Mouse (Mus musculus) forebrain, embryonic 13.5 days (tissue): ENCODE results near the gene Sim2. TPM values are rescaled to one million over a fixed set of nuclear protein-coding genes. Genes with fewer than 3 reads are reported as not detected.

ENCODE experiments used
- ATAC-seq: fragments of 200-750 bp; cut with Nextera tagmentation; 2 replicates; pipeline ENCODE4 v1.8.0; 2017
- H3K27ac ChIP-seq: fragments of 300-500 bp; sonication (generic); 2 replicates; pipeline ENCODE4 v1.5.1; 2015; ENCODE audit warnings: inconsistent platforms, mild to moderate bottlenecking, moderate library complexity
- H3K27me3 ChIP-seq: fragments of 300-500 bp; sonication (generic); 2 replicates; pipeline ENCODE4 v1.6.1; 2015; ENCODE audit warnings: mild to moderate bottlenecking, inconsistent platforms
- H3K36me3 ChIP-seq: fragments of 300-500 bp; sonication (generic); 2 replicates; pipeline ENCODE4 v1.6.1; 2015; ENCODE audit warnings: mild to moderate bottlenecking, inconsistent platforms; ENCODE audit not compliant: poor library complexity, severe bottlenecking
- H3K4me1 ChIP-seq: fragments of 300-500 bp; sonication (generic); 2 replicates; pipeline ENCODE4 v1.6.1; 2015; ENCODE audit warnings: inconsistent platforms
- H3K4me2 ChIP-seq: fragments of 300-500 bp; sonication (generic); 2 replicates; pipeline ENCODE4 v1.6.1; 2015; ENCODE audit warnings: inconsistent platforms, mild to moderate bottlenecking, moderate library complexity
- H3K4me3 ChIP-seq: fragments of 300-500 bp; sonication (generic); 2 replicates; pipeline ENCODE4 v1.5.1; 2015; ENCODE audit warnings: mild to moderate bottlenecking, inconsistent platforms
- H3K9ac ChIP-seq: fragments of 300-500 bp; sonication (generic); 2 replicates; pipeline ENCODE4 v1.6.1; 2015; ENCODE audit warnings: mild to moderate bottlenecking, inconsistent platforms
- H3K9me3 ChIP-seq: fragments of 300-500 bp; sonication (generic); replicated peaks from 2 replicates; pipeline ENCODE4 v1.6.1; 2016; ENCODE audit warnings: inconsistent platforms
- WGBS: fragments of 180-500 bp; shearing (Covaris S2); methylation state at CpG from one replicate; pipeline ENCODE4 v1.1.7; 2015; 5-methylcytosine and 5-hydroxymethylcytosine counted together
- polyA plus RNA-seq: library from polyadenylated mRNA; unstranded; fragments of >200 nt; fragmentation: Nextera tagmentation; extraction: Ambion mirVana; gene quantifications from 2 replicates; pipeline ENCODE4 v1.2.1, GENCODE M21; 2015

The Sim2 gene
- polyA plus RNA-seq, 1 experiment from 2014 or later: 0.12 TPM

GRCm38 (mm10) chr16:94088819-94089692 lies 4.3 kb downstream of the Sim2 start:
- no peak overlapping the region for H3K4me2 ChIP-seq
- H3K9me3 ChIP-seq: no peaks in the 10 kb centered on the region
- H3K27me3 ChIP-seq: peaks cover 99% of the 10 kb centered on the region
- peaks cover 26% of the 10 kb centered on the region for H3K4me1 ChIP-seq
- ATAC-seq: no peak
- 5% methylated on average over 14 of the region's 14 CpGs for WGBS
- no peak overlapping the region for H3K4me3 ChIP-seq
- no peaks in the 10 kb centered on the region for H3K36me3 ChIP-seq
- H3K27ac ChIP-seq: no peak overlapping the region
- H3K9ac ChIP-seq: no peak overlapping the region

- WGBS: under 1% methylated on average over 12 of the region's 12 CpGs
- peaks cover 96% of the 10 kb centered on the region for H3K27me3 ChIP-seq
- no peaks in the 10 kb centered on the region for H3K9me3 ChIP-seq
- no peaks in the 10 kb centered on the region for H3K36me3 ChIP-seq
- no peak overlapping the region for H3K4me2 ChIP-seq
- H3K4me1 ChIP-seq: 0 out of 2 replicates have a peak, but pooled peaks cover 3% of the 10 kb centered on the region
- H3K27ac ChIP-seq: no peak overlapping the region
- ATAC-seq: no peak
- H3K4me3 ChIP-seq: no peak overlapping the region
- H3K9ac ChIP-seq: no peak overlapping the region
These were observed 7.9 kb downstream of the Sim2 start for GRCm38 (mm10) chr16:94092511-94093150.

- no peaks in the 10 kb centered on the region for H3K36me3 ChIP-seq
- peaks cover 7% of the 10 kb centered on the region; the same call in 1 of the 2 replicates for H3K4me1 ChIP-seq
- peaks cover 96% of the 10 kb centered on the region for H3K27me3 ChIP-seq
- H3K9ac ChIP-seq: no peak overlapping the region
- under 1% methylated on average over 24 of the region's 24 CpGs for WGBS
- no peak for ATAC-seq
- H3K27ac ChIP-seq: no peak overlapping the region
- no peaks in the 10 kb centered on the region for H3K9me3 ChIP-seq
- H3K4me3 ChIP-seq: no peak overlapping the region
- H3K4me2 ChIP-seq: no peak overlapping the region
These were observed 8.6 kb downstream of the Sim2 start for GRCm38 (mm10) chr16:94093151-94093863.

GRCm38 (mm10) chr16:94094251-94095108 lies 9.7 kb downstream of the Sim2 start:
- Histone ChIP-seq H3K27ac (no peak overlapping the region), H3K4me2 (no peak overlapping the region), H3K9ac (no peak overlapping the region), H3K4me3 (no peak overlapping the region), H3K36me3 (no peaks in the 10 kb centered on the region), H3K9me3 (no peaks in the 10 kb centered on the region), H3K4me1 (peaks cover 7% of the 10 kb centered on the region; the same call in 1 of the 2 replicates), H3K27me3 (peaks cover 96% of the 10 kb centered on the region)
- WGBS: under 1% methylated on average over 47 of the region's 48 CpGs
- ATAC-seq: no peak

DNA sequence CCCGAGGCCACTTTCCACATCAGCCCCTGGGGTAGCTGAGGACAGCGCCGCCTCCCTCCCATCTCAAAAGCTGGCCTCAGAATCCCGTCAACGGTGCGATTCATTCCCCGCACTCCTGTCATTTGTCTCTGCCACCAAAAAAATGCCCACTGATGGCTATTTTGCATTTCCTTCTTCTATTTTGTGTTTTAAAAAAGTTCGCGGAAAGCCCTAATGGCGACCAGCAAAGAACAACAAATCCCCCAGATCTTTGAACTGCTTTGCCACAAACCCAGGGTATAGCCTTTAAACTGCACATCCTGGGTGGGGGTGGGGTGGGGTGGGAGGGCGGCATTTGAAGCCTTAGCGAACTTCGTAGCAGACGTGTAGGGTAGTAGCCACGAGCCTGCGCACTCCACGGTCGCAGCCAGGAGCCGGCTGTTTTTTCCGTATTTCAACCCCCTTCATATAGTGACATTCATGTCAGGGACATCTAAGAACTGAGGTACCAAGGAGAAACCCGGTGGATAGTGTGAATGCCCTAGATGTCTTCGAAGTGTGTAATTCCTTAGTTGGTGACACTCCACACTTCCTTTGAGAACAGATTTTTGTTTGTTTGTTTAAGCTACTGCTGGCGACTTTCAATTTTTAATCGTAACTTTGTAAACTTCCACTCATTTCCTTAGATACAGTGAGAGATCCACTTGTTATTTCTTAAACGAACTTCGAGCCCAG lies 10.5 kb downstream of the Sim2 start:
- H3K36me3 ChIP-seq: no peaks in the 10 kb centered on the region
- H3K9ac ChIP-seq: no peak overlapping the region
- peaks cover 7% of the 10 kb centered on the region; the same call in 1 of the 2 replicates for H3K4me1 ChIP-seq
- H3K27me3 ChIP-seq: peaks cover 96% of the 10 kb centered on the region
- H3K4me2 ChIP-seq: no peak overlapping the region
- WGBS: 1% methylated on average over 26 of the region's 26 CpGs
- no peak for ATAC-seq
- H3K9me3 ChIP-seq: no peaks in the 10 kb centered on the region
- H3K4me3 ChIP-seq: no peak overlapping the region
- no peak overlapping the region for H3K27ac ChIP-seq

DNA sequence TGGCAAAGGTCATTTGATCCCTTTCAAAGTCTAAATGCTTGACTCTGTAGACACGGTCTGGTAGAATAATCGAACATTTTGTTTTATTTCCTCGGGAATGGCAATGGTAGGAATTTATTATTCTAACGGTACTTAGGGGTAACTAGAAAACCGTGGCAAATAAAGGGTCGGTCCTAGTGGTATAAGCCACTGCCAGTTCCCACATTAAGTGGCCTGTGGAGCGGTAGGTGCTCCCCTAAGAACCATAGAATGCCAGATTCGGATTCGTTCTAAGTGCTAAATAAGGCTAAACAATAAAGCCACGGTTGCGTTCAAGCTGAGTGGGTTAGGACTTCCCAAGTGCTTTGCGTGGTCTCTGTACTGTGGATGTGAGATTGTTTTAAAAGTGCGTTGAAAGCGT lies 11.7 kb downstream of the Sim2 start:
- no peak overlapping the region for H3K27ac ChIP-seq
- H3K9ac ChIP-seq: no peak overlapping the region
- H3K4me3 ChIP-seq: no peak overlapping the region
- ATAC-seq: no peak
- peaks cover 92% of the 10 kb centered on the region for H3K27me3 ChIP-seq
- H3K36me3 ChIP-seq: no peaks in the 10 kb centered on the region
- 2% methylated on average over 14 of the region's 14 CpGs for WGBS
- no peak overlapping the region for H3K4me2 ChIP-seq
- H3K9me3 ChIP-seq: no peaks in the 10 kb centered on the region
- H3K4me1 ChIP-seq: peaks cover 7% of the 10 kb centered on the region; the same call in 1 of the 2 replicates

DNA sequence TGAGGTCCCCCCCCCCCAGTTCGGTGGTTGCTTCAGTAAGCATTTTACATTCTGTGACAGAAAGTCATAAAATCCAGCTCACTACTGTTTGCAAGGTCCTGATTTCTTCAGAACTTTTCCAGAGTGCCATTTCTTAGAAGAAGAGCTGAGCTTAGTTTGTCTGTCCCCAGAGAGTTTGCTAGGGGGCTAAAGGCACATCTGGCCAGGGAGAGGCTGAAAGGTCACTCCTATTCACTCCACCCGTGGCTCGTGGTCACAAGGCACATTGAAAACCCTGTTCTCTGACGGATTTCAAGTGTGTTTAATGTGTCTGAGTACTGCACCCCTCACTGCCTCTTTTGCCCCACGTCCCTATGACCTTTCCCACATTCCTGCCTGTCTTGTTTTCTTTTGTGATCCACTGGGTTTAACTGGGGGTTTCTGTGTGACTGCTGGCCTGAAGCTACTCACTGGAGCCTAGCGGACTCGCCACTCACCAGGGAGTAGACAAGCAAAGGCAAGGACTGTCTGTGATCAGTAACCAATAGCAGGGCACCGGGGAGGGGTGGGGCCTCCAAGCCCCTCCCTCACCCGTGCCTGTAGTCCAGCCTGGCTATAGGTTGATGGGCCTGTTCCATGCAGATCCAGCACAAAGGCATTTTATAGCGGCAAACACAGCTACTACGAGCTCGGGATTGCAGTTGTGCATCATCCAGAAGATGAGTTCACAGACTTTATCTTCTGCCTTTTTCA lies 13.2 kb downstream of the Sim2 start:
- Histone ChIP-seq H3K9me3 (no peaks in the 10 kb centered on the region), H3K4me1 (peaks cover 7% of the 10 kb centered on the region; the same call in 1 of the 2 replicates), H3K36me3 (no peaks in the 10 kb centered on the region), H3K4me2 (no peak overlapping the region), H3K27me3 (peaks cover 83% of the 10 kb centered on the region), H3K4me3 (no peak overlapping the region), H3K9ac (no peak overlapping the region), H3K27ac (no peak overlapping the region)
- 5% methylated on average over 12 of the region's 12 CpGs for WGBS
- no peak for ATAC-seq

DNA sequence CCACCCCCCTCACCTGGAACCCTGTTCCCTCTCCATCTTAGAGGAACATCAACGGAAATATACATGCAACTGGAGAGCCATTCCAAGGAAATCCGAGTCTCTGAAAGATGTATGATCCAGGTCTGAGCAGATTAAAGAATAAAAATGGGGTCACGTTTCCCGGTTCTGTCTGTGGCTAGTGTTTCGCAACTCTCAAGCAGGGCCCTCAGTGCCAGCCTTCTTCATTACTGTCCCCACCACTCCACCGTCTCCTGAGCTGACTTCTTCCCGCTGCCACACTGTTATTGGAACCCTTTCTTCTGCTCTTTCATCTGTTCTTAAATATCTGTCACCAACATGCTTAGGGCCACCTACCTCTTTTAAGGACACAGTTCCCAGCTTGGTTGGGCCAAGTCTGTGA lies 28.4 kb downstream of the Sim2 start:
- Histone ChIP-seq H3K4me1 (0 out of 2 replicates have a peak, but pooled peaks cover 6% of the 10 kb centered on the region), H3K4me2 (no peak overlapping the region), H3K9ac (no peak overlapping the region), H3K27me3 (peaks cover 31% of the 10 kb centered on the region), H3K9me3 (no peaks in the 10 kb centered on the region), H3K36me3 (no peaks in the 10 kb centered on the region), H3K4me3 (no peak overlapping the region), H3K27ac (no peak overlapping the region)
- 87% methylated on average over 7 of the region's 7 CpGs for WGBS
- no peak for ATAC-seq

DNA sequence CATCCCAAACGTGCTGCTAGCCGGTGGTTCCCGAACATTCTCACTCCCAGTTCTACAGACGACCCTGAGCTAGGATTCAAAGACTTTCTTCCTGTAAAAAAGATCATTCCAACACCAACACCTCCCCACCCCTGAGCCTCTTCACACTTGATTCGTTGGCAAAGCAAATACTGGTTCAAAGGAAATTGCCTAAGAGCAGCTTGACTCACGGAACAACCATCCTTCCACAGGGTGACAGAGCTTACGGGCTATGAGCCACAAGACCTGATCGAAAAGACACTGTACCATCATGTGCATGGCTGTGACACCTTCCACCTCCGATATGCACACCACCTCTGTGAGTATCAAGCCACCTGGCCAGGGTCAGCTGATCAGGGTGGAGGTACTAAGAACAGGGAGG lies 30.0 kb downstream of the Sim2 start:
- Histone ChIP-seq H3K27ac (no peak overlapping the region), H3K27me3 (peaks cover 38% of the 10 kb centered on the region), H3K36me3 (no peaks in the 10 kb centered on the region), H3K4me3 (no peak overlapping the region), H3K4me2 (no peak overlapping the region), H3K9me3 (no peaks in the 10 kb centered on the region), H3K9ac (no peak overlapping the region), H3K4me1 (0 out of 2 replicates have a peak, but pooled peaks cover 6% of the 10 kb centered on the region)
- ATAC-seq: no peak
- 85% methylated on average over 9 of the region's 9 CpGs for WGBS

DNA sequence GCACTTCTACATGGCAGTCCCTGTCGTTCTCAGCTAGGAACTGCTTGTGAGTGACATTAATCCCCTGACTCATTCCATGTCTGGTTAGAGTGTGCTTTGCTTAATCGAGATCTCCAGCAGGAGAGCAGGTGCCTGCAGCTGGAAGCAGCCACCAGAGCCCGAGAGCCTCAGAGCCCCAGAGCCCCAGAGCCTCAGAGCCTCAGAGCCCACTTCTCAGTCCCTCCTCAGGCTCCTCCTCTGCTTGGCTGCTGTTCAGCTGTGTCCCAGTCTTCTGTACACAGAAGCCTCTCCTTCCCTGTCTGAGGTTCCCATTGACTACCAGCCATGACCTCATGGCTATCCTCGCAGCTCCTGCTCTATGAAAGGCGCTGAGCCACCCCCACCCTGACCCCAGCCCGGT lies 32.6 kb downstream of the Sim2 start:
- ATAC-seq: no peak
- H3K9me3 ChIP-seq: no peaks in the 10 kb centered on the region
- WGBS: 49% methylated on average over 6 of the region's 6 CpGs
- H3K4me3 ChIP-seq: no peak overlapping the region
- peaks cover 50% of the 10 kb centered on the region for H3K27me3 ChIP-seq
- no peaks in the 10 kb centered on the region for H3K36me3 ChIP-seq
- no peak overlapping the region for H3K4me2 ChIP-seq
- H3K4me1 ChIP-seq: peaks cover 12% of the 10 kb centered on the region; the same call in 1 of the 2 replicates
- H3K9ac ChIP-seq: no peak overlapping the region
- no peak overlapping the region for H3K27ac ChIP-seq
